Mouse (Mus musculus): ENCODE measurements at regions not wholly inside any gene's neighbourhood (a gene's known extent, or its start where the extent isn't known, plus 50 kb on each side); places are given as distances from the start of the nearest gene placed in this dataset.
"Not testable (repeated sequence)": the region's sequence is repeated elsewhere in the genome, so short reads cannot be mapped to it uniquely, and the experiment has no call there.

DNA sequence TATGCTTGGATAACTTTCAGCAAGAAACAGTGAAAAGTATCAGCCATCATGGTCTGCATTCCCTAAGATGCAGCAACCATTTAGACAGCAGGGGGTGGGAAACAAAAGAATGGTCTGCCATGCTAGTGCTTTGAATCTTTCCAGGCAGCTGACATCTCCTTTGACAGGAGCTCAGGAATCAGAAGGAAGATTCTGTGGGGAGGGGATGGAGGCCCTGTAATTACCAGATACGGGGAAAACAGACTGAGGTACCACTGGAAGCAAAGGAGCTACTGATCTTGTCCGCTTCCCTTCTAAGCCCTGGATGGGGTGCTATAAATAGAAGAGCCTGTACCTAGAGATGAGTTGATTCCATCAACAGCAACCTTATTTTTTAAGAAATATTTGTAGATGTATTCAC, 233.9 kb downstream of the Phf3 start:
- no peak for TF ChIP-seq CTCF (IDR thresholded peaks at IDR 0.05)
- no peak for TF ChIP-seq EP300 (IDR thresholded peaks at IDR 0.05; ENCODE audit: insufficient read depth, low read depth, low read length)
- H3K4me3 ChIP-seq = no peak overlapping the region
- H3K36me3 ChIP-seq (ENCODE audit: control insufficient read depth, insufficient read depth, low read length) = no peaks in the 10 kb centered on the region
- H3K27me3 ChIP-seq (ENCODE audit: control insufficient read depth, insufficient read depth, low read length) = no peaks in the 10 kb centered on the region
- DNase-seq = no peak
- no peak overlapping the region for H3K27ac ChIP-seq
- H3K9ac ChIP-seq (ENCODE audit: low read depth, low read length) = no peak overlapping the region
- no peaks in the 10 kb centered on the region for H3K79me2 ChIP-seq (replicated peaks; ENCODE audit: control insufficient read depth, insufficient read depth, low read length)
- WGBS = 43% methylated on average over 2 of the region's 2 CpGs
- intact Hi-C loops (cut with DNase I) = no loop called here
- no peaks in the 10 kb centered on the region for H3K4me1 ChIP-seq (ENCODE audit: control insufficient read depth, insufficient read depth, low read length)

DNA sequence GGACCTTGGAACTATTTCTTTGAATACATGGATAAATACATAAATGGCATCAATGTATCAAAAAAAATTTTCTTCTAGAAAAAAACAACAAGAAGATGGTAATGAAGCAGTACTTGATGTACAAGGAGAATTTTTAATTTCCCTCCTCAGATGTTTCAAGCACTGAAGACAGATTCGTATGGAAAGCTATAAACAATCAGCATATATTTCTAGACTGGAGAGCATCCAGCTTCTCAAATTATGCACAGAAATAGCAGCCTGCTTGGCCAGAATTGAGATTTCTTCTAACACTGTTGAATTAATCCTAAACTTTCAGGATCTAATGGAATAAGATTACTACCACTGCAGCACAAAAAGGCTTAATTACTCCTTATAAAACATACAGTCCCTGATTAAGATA, 241.0 kb downstream of the Phf3 start:
- no peaks in the 10 kb centered on the region for H3K4me1 ChIP-seq (ENCODE audit: control insufficient read depth, insufficient read depth, low read length)
- intact Hi-C loops (cut with DNase I) = no loop called here
- no peak overlapping the region for H3K4me3 ChIP-seq
- H3K79me2 ChIP-seq (replicated peaks; ENCODE audit: control insufficient read depth, insufficient read depth, low read length) = no peaks in the 10 kb centered on the region
- H3K9ac ChIP-seq (ENCODE audit: low read depth, low read length) = no peak overlapping the region
- no peaks in the 10 kb centered on the region for H3K36me3 ChIP-seq (ENCODE audit: control insufficient read depth, insufficient read depth, low read length)
- TF ChIP-seq CTCF (IDR thresholded peaks at IDR 0.05) (no peak), EP300 (IDR thresholded peaks at IDR 0.05; ENCODE audit: insufficient read depth, low read depth, low read length) (no peak), POLR2A (IDR thresholded peaks at IDR 0.05; ENCODE audit: insufficient read depth, low read depth, low read length) (no peak)
- H3K27ac ChIP-seq = no peak overlapping the region
- WGBS = 43% methylated on average over 1 of the region's 1 CpGs
- H3K27me3 ChIP-seq (ENCODE audit: control insufficient read depth, insufficient read depth, low read length) = no peaks in the 10 kb centered on the region
- DNase-seq = no peak

DNA sequence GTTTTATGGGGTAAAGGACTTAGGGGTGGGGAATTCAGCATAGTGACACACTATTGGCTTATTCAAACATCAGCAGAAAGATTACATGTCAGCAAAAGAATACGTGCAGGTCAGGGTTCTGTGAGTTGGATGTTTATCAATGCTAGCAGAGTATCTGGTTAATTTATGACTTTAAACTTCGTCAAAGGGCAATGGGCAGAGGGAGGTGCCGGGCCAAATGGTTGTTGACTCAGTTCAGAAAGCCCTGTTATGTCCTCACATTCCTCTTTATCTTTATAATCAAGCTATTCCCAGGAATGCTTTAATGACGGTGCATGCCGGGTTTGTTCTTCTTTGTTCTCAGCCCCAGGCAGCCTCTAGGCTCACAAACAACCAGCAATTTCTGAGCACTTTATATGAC, 245.9 kb downstream of the Phf3 start:
- H3K79me2 ChIP-seq (replicated peaks; ENCODE audit: control insufficient read depth, insufficient read depth, low read length); H3K9ac ChIP-seq (ENCODE audit: low read depth, low read length); H3K36me3 ChIP-seq (ENCODE audit: control insufficient read depth, insufficient read depth, low read length); H3K4me1 ChIP-seq (ENCODE audit: control insufficient read depth, insufficient read depth, low read length); intact Hi-C loops (cut with DNase I); H3K27me3 ChIP-seq (ENCODE audit: control insufficient read depth, insufficient read depth, low read length); H3K27ac ChIP-seq; H3K4me3 ChIP-seq; DNase-seq: not testable (repeated sequence)
- 71% methylated on average over 5 of the region's 5 CpGs for WGBS

GRCm38 (mm10) chr1:30595122-30595730, 278.5 kb downstream of the Phf3 start:
- H3K4me1 ChIP-seq (ENCODE audit: control insufficient read depth, insufficient read depth, low read length) = no peaks in the 10 kb centered on the region
- intact Hi-C loops (cut with DNase I) = no loop called here
- no peak for TF ChIP-seq CTCF (IDR thresholded peaks at IDR 0.05)
- no peak for TF ChIP-seq POLR2A (IDR thresholded peaks at IDR 0.05; ENCODE audit: insufficient read depth, low read depth, low read length)
- TF ChIP-seq EP300 (IDR thresholded peaks at IDR 0.05; ENCODE audit: insufficient read depth, low read depth, low read length) = no peak
- H3K4me3 ChIP-seq = no peak overlapping the region
- no peak overlapping the region for H3K9ac ChIP-seq (ENCODE audit: low read depth, low read length)
- no peaks in the 10 kb centered on the region for H3K27me3 ChIP-seq (ENCODE audit: control insufficient read depth, insufficient read depth, low read length)
- no peaks in the 10 kb centered on the region for H3K79me2 ChIP-seq (replicated peaks; ENCODE audit: control insufficient read depth, insufficient read depth, low read length)
- DNase-seq = no peak
- 38% methylated on average over 7 of the region's 7 CpGs for WGBS
- H3K27ac ChIP-seq = no peak overlapping the region
- no peaks in the 10 kb centered on the region for H3K36me3 ChIP-seq (ENCODE audit: control insufficient read depth, insufficient read depth, low read length)

DNA sequence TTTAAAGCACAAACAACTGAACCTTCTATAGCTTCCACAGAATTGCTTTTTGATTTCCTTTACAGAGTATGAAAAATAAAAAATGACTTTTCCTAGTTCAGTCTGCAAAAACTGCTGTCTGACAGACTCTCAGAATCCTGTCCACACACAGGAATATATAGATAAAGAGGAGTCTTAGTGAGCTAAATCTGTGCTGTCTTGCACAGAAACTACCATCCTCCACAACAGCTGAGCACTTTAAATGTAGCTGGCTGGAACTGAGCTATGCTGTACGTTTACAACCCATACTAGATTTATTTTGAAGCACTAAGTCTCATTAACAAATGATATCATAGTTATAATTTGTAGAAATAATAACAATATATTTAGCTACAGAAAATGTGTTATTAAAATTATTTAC, 279.7 kb downstream of the Phf3 start:
- no peak for TF ChIP-seq CTCF (IDR thresholded peaks at IDR 0.05)
- TF ChIP-seq POLR2A (IDR thresholded peaks at IDR 0.05; ENCODE audit: insufficient read depth, low read depth, low read length) = no peak
- no peak for TF ChIP-seq EP300 (IDR thresholded peaks at IDR 0.05; ENCODE audit: insufficient read depth, low read depth, low read length)
- H3K36me3 ChIP-seq (ENCODE audit: control insufficient read depth, insufficient read depth, low read length) = no peaks in the 10 kb centered on the region
- no peak overlapping the region for H3K9ac ChIP-seq (ENCODE audit: low read depth, low read length)
- WGBS = 35% methylated on average over 1 of the region's 1 CpGs
- H3K27me3 ChIP-seq (ENCODE audit: control insufficient read depth, insufficient read depth, low read length) = no peaks in the 10 kb centered on the region
- no peak overlapping the region for H3K4me3 ChIP-seq
- intact Hi-C loops (cut with DNase I) = no loop called here
- no peaks in the 10 kb centered on the region for H3K4me1 ChIP-seq (ENCODE audit: control insufficient read depth, insufficient read depth, low read length)
- no peaks in the 10 kb centered on the region for H3K79me2 ChIP-seq (replicated peaks; ENCODE audit: control insufficient read depth, insufficient read depth, low read length)
- no peak overlapping the region for H3K27ac ChIP-seq
- DNase-seq = no peak

- Histone ChIP-seq H3K27ac (no peak overlapping the region), H3K79me2 (replicated peaks; ENCODE audit: control insufficient read depth, insufficient read depth, low read length) (no peaks in the 10 kb centered on the region), H3K36me3 (ENCODE audit: control insufficient read depth, insufficient read depth, low read length) (no peaks in the 10 kb centered on the region), H3K4me3 (no peak overlapping the region), H3K9ac (ENCODE audit: low read depth, low read length) (no peak overlapping the region), H3K27me3 (ENCODE audit: control insufficient read depth, insufficient read depth, low read length) (no peaks in the 10 kb centered on the region), H3K4me1 (ENCODE audit: control insufficient read depth, insufficient read depth, low read length) (no peaks in the 10 kb centered on the region)
- TF ChIP-seq POLR2A (IDR thresholded peaks at IDR 0.05; ENCODE audit: insufficient read depth, low read depth, low read length) (no peak), EP300 (IDR thresholded peaks at IDR 0.05; ENCODE audit: insufficient read depth, low read depth, low read length) (no peak), CTCF (IDR thresholded peaks at IDR 0.05) (no peak)
- no peak for DNase-seq
- intact Hi-C loops (cut with DNase I) = no loop called here
- 43% methylated on average over 4 of the region's 4 CpGs for WGBS
These were observed 283.0 kb downstream of the Phf3 start for GRCm38 (mm10) chr1:30590721-30591120.
